Mouse (Mus musculus) ZHBTc4 (cell line): ENCODE data around the gene Map7d2.

Source experiments
- DNase-seq: peaks from one replicate; pipeline ENCODE4 v3.0.0-alpha.2; 2011; ENCODE audit warnings: low read depth, low spot score

Map7d2 gene

DNA sequence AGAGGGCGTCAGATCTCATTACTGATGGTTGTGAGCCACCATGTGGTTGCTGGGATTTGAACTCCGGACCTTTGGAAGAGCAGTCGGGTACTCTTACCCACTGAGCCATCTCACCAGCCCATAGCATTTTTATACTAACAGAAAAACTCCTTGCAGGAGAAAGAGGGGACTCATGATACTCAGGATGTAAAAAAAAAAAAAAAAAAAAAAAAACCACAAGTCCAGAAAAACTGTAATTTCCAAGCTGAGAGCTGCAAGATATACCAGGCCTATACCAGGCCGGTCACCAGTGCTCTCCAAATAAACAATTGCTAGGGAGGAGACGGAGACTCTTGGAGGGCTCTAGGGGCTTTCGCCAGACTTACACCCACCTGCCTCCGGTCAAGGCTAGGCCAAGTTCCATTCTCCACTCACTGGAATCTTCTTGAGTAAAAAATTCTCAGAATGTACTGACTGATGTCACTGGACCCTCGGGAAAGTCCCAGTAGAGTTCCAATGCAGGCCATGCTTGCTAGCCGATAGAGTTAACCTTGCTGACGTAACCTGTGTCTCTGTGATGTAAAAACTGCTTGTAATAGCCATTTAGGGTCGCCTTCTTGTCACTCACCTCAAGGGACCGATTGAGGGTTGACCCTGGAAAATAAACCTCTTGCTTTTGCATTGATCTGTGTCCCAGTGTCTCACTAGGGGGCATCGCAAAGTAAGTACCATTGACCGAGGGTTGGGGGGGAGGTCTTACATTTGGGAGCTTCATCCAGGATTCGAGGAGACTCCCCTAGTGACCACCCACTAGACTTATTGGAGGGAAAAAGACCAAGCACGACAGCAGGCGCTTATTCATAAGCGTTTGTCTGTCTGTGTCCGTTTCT, 95.7 kb downstream of the Map7d2 start:
- DNase-seq, result peak; percentile 77

DNA sequence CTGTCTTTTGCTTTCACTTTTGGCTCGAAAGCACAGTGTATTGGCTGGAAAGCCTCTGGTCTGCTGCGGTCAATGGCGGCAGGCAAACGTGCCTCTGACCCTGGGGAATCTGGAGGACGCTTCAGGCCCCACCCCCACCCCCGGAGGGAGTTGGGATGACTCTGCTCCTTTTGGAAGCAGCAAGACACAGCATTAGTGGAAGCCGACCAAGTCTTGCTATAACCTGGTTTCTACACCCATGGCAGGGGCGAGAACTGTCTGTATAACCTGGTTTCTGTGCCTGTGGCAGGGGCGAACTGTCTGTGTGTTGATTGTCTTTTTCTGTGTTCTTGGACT, 96.3 kb downstream of the Map7d2 start:
- peak; percentile 84 for DNase-seq

DNA sequence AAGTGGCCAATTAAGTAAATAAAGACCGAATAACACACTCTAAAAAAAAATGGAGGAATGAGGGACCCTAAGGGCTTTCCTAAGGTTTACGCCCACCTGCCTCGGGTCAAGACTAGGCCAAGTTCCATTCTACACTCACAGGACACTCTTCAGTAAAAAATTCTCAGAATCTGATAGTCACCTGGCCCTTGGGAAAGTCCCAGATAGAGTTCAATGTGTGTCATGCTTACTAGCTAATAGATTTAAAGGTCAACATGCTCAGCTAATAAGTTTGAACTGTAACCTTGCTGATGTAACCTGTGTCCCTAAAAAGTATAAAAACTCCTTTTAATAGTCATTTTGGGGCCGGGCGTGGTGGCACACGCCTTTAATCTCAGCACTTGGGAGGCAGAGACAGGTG, 101.2 kb downstream of the Map7d2 start:
- no peak for DNase-seq

DNA sequence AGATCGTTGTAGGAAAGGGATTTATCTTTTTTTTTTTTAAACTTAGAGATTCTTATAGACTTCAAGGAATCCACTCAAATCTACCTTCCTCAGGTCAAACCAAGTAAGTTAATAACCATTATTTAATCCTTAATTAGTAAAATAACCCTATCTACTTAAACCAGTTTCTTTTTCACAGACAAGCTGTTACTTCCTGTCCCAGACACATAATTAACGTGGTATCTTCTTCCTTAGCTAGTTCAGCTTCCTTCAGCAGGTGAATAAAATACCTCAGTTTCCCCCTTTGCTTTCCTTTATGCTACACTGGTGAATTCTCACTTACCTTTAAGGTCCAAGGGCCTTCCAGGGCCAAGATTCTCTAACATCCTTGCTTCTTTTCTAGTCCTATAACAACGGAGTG, 107.4 kb downstream of the Map7d2 start:
- no peak for DNase-seq

- DNase-seq, result peak; percentile 83
These were observed 108.3 kb downstream of the Map7d2 start for GRCm38 (mm10) chrX:159522651-159523050.

DNA sequence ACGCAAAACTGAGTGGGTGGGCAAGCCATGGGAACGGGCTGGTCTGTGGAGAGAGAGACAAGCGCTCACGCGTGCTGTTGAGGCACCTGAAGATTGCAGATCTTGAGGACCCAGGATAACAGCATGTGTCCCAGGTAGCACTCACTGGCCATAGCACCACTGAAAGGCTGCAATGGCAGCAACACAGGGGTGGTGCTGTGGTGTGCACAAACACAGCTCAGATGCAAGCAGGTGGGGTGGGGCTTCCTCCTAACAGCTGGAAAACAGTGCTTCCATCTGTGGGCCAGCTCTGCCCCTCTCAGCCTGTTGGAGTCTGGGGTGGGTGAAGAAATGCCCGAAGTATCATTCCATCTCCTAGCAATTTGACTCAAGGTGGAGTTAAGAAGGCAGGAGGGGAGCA, 112.0 kb downstream of the Map7d2 start, which contains the start of gene Bclaf3:
Bclaf3 (plus strand) TSS at position 301 of the 400 bp plus-strand sequence.
- peak; percentile 17 for DNase-seq

DNA sequence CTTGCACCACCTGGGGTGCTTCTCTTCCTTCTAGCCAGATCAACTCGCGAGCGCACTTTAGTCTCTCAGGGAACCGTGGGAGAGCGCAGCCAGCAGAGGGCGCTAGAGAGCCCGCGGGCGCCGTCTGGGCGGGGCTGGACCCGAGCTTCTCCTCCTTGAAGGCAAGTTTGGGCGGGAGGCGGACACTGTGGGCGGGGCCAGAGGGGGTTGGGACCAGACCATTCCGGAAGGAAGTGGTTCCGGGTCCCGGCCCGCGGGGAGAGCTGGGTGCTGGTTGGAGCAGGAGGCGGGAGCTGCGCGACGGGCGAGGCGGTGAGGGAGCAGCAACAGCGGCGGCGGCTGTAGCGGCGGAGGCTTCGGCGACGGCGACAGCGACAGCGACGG, 118.0 kb downstream of the Map7d2 start:
- peak; percentile 98 for DNase-seq

- peak; percentile 55 for DNase-seq
These were observed 118.6 kb downstream of the Map7d2 start for GRCm38 (mm10) chrX:159532811-159533462.

GRCm38 (mm10) chrX:159541936-159542335, 127.6 kb downstream of the Map7d2 start:
- DNase-seq, result peak; percentile 74

GRCm38 (mm10) chrX:159547093-159547492, 132.7 kb downstream of the Map7d2 start:
- no peak for DNase-seq
